Mouse (Mus musculus) adrenal gland, adult 2 months (tissue): ENCODE results near the gene Hcn1. TPM values are rescaled to one million over a fixed set of nuclear protein-coding genes. Genes with fewer than 3 reads are reported as not detected.

Experiments used
- DNase-seq: peaks from one replicate; pipeline ENCODE4 v3.0.0; 2021
- long read RNA-seq: library from polyadenylated mRNA; stranded (forward); transcript quantifications from one replicate; pipeline ENCODE4 v2.0.0, GENCODE M21; 2021
- polyA plus RNA-seq: library from polyadenylated mRNA; depleted of rRNA; stranded (reverse); fragments of >200 nt; gene quantifications from 2 replicates; pipeline ENCODE4 v1.2.3, GENCODE M21; 2012; rRNA removed
- total RNA-seq, 2 experiments: library from RNA; stranded (reverse); gene quantifications; 2 replicates each; pipeline ENCODE4 v1.2.3; 2021

Hcn1 gene
- under 1 TPM in 1 of 2 experiments, not detected in 1; 0.07 TPM for total RNA-seq
- polyA plus RNA-seq: 0.01 and 0.03 TPM in 2 replicates
- long read RNA-seq: 0 reads

GRCm38 (mm10) chr13:117602181-117602580, at the start of gene Hcn1:
TSS of gene Hcn1 (plus strand) at chr13:117602320.
- peak; percentile 83 for DNase-seq

GRCm38 (mm10) chr13:117567251-117567650, 34.9 kb upstream of the Hcn1 start:
- DNase-seq: no peak

DNA sequence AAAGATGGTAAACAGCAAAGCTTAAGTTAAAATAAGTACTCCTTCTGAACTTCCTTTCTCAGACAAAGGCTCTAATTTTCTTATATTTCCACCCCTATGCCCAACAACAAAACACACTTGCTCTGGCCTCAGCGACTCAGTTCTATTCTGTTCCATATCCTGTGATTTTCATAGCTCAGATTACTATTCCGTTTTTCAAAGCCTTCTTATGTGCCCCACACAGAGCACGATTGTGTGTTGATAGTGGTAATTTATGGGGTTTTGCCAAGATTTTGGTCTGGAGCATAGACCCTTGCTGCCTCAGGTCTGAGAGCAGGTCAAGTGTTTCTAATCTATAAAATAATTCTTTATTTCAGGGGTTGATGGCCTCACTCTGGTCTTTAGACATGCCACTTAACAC, 30.4 kb upstream of the Hcn1 start:
- DNase-seq: no peak

DNA sequence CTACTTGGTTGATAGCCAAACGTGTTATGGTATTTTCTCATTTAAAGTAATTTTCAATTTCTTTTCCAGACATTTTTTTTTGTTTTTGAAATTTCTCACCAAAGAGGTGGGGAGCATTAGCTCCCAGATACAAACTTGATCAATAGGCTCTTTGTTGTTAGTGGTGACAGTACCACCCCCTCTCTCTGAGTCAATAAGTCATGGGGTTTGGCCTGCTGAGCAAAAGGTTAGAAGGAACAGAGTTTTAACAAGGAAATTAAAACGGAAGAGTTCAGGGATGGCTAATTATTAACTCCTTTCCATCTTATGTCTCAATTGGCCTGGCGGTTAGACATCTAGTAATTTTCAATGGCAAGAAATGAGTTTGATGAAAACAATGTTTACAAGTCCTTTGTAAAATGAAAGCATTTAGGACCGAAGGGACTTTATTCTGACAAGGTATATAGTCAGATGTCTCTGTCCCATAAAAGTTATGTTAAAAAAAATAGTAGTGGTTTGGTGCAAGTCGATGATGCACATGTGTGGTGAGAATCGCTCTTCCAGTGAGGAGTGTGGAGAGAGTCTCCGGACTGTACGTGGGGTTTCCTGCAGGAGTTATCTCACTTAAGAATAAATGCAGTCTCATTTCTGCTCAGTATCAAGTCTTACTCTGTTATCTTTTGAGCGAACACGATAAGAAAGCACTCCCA, 7.5 kb upstream of the Hcn1 start:
- no peak for DNase-seq

DNA sequence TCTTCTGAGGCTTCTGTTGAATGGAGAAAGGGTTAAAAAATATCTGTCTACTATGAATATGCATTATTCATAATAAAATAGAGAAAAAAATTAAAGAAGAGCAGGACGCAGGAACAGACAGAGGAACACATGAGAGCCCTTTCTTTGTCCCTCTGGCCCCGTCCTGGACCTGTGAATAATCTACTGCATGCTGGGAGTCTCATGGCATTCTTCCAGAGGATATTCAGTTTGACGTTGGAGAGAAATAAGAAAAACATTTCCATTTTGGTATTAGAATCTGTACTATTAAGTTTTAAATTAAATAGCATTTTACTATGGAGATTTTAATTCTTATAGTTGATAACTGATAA, 7.0 kb upstream of the Hcn1 start:
- DNase-seq: no peak

- no peak for DNase-seq
Measured at GRCm38 (mm10) chr13:117601331-117601965, 672 bp upstream of the Hcn1 start.

DNA sequence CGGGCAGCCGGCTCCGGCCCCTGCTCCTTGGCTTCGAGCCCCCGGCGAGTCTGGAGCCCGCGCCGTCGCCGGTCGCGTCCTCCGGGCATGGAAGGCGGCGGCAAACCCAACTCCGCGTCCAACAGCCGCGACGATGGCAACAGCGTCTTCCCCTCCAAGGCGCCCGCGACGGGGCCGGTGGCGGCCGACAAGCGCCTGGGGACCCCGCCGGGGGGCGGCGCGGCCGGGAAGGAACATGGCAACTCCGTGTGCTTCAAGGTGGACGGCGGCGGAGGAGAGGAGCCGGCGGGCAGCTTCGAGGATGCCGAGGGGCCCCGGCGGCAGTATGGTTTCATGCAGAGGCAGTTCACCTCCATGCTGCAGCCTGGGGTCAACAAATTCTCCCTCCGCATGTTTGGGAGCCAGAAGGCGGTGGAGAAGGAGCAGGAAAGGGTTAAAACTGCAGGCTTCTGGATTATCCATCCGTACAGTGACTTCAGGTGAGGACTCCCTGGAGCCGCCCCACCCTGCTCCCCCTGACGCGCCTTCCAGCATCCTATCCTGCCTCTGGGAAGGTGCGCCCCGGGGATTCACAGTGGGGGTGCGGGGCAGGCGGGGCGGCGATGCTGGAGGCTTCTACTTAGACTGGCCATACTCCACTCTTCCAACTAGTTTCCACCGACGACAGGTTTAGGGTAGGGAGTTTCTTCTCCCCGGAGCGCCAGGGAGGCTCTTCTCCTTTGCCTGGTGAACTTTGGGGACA, 668 bp downstream of the Hcn1 start:
- DNase-seq: no peak

- DNase-seq: no peak
Measured at GRCm38 (mm10) chr13:117603421-117603820, 1.3 kb downstream of the Hcn1 start.

DNA sequence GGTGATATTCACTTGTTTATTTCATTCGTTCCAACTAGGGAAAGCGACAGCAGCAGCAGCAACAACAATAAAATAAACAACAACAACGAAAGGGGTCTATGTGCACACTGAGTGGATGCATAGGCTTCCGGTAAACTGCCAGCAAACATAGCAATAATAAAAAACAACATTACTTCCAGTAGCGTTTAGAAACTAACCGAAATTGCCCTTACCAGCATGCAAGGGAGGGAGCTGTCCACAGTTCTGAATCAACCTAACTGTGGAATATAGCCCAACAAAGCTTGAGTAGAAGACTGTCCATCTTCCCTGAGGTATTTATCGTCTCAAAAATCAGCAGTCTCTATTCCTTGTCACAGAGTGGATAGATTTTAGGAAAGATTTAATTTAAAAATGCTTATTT, 2.0 kb downstream of the Hcn1 start:
- DNase-seq: peak; percentile 30

GRCm38 (mm10) chr13:117604971-117605750, 3.0 kb downstream of the Hcn1 start:
- DNase-seq: no peak

GRCm38 (mm10) chr13:117611881-117612280, 9.8 kb downstream of the Hcn1 start:
- no peak for DNase-seq

DNA sequence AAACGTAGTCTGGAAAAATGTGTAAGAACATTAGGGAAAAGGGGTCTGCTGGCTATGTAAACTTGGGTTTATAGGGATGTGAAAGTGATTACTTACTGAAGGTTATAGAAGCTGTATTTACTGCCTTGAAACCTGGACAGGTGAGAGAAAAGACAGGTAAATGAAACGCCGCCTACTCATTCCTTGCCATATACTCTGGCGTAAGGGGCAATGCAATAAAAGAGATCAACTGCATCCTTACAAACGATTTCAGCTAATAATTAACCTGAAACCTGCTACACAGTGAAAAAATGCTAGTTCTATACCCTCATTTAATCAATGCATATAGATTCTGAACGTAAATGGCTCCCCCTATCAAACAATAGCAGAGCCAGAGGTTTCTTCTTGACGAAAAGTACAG, 17.4 kb downstream of the Hcn1 start:
- DNase-seq: no peak

- no peak for DNase-seq
Measured at GRCm38 (mm10) chr13:117657501-117657900, 55.4 kb downstream of the Hcn1 start.

- no peak for DNase-seq
Measured at GRCm38 (mm10) chr13:117658414-117659175, 56.5 kb downstream of the Hcn1 start.

DNA sequence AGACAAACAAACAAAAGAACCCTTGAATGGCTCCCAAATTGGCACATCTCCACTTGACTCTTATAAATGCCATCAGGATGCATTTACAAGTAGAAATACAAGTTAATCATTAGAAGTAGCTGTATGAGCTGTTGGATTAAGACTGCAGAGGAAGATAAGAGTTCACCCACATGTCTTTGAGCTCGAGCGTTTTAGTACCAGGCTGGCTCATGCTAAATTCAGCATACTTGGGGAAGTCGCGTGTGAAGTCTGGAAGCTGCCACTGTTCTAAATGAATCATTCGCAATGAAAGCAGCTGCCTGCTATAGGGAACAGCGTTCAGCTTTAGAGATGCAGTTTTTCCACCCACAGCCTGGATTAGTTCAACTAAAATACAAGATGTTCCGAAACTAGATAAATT, 57.4 kb downstream of the Hcn1 start:
- no peak for DNase-seq

DNA sequence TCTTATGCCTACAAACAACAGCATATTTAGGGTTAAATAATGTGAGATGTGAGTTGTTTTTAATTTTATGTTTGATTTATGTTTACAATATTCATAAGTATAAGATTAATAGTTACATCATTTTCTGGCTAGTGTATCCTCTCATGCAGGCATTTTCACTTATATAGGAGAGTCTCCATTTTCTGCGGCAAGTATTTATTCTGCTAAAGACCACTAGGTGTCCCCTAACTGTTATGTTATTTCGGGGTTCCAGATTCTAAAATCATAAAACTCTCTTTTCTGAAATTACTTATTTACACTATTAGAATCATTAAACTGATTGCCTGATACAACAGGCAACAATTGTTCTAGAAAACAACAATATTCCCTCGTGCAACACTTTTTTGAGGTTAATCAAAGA, 60.5 kb downstream of the Hcn1 start:
- no peak for DNase-seq

DNA sequence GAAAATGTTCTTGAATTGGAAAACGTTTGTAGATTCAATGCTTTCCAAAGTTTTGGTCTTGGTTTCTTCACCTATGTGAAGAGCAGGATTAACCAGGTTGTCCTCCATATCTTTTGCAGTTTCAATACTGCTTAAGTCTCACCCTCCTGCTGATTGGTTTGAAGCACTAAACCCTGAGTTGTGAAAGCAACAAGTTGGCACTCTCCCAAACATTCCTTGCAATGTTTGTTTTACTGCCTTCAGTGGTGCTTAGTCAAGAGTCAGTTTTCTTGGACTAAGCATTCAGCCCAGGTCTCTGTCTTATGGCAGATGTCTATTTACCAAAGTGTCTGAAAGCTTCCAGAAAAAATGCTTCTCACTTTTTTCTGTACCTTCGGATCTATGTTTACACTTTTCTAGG, 67.2 kb downstream of the Hcn1 start:
- peak; percentile 29 for DNase-seq

DNA sequence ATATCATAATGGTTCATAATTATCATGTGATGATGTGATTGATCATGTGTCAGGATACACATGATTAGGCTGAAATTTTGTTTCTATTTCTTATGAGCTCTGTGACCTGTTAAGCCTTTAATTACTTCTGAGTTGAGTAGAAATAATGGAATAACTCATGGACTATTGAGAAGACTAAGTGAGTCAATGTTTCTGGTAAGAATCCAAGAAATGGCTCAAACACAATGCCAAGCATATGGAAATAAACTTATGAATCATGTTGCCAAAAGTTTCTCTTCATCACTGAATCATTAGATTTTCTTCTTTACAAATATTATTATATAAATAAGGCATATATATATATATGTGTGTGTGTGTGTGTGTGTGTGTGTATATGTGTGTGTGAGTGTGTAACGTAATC, 69.7 kb downstream of the Hcn1 start:
- no peak for DNase-seq

- no peak for DNase-seq
Measured at GRCm38 (mm10) chr13:117676418-117676817, 74.3 kb downstream of the Hcn1 start.

DNA sequence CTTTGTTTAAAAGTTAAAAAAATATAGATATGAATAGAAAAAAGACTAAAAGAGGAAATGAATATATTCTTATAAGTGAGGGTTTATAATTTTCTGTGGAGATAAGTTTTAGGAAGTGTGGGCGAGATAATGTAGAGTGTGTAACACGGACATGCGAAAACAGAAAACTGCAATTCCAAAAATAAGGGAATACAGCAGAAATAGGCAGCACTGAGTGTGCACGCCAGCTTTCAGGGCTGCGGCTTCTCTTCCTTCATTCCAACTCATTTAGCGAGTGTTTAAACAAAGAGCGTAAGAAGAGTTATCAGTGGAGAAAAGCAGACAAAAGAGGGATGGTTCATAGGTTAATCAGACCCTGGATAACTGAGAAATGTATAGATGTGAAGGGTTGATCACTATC, 85.5 kb downstream of the Hcn1 start:
- DNase-seq: no peak

GRCm38 (mm10) chr13:117694729-117695332, 92.7 kb downstream of the Hcn1 start:
- DNase-seq: no peak
